Comparison of ENCODE assay signal across 29 mouse cellular contexts in genomic region chr1:187981028-187981427, GRCm38 (mm10).
DNase-seq lines count a peak whose midpoint lies in the region; ATAC-seq and TF ChIP-seq lines count a peak whose summit lies in the region.
"Had no signal": no experiment of that assay in that cellular context is flagged by ENCODE, and none has a peak within 500 bp of the region (broad histone marks: within the 10 kb centered on the region; RNA-seq: fewer than 3 reads in every experiment).

No protein-coding gene starts in this region.

- no peak overlapping the region for H3K4me2 ChIP-seq in intestine, embryonic 14.5 days (ENCODE audit: low read length)
- H3K4me2 ChIP-seq in intestine, embryonic 15.5 days (replicated peaks): no peak overlapping the region
- H3K4me2 ChIP-seq in lung, embryonic 14.5 days: no peak overlapping the region
- H3K4me2 ChIP-seq: forebrain, embryonic 15.5 days; heart, embryonic 11.5 days; hindbrain, embryonic 14.5 days; midbrain, embryonic 13.5 days; neural tube, embryonic 12.5 days had no signal

- TF ChIP-seq POLR2A in brain, embryonic 14.5 days (IDR thresholded peaks at IDR 0.05; ENCODE audit: borderline replicate concordance, extremely low read depth, insufficient read depth, insufficient read length, poor library complexity, severe bottlenecking): no peak

- DNase-seq in intestine, embryonic 14.5 days (ENCODE audit: low spot score): peak; percentile 16
- peak; percentile 75 for DNase-seq in lung, embryonic 14.5 days
- DNase-seq in lung, postnatal 25 days (ENCODE audit: low spot score): no peak
- DNase-seq in NIH3T3 (ENCODE audit: low read depth): peak; percentile 43
- DNase-seq in brain, embryonic 14.5 days (ENCODE audit: low read depth): peak; percentile 61
- DNase-seq in embryo, embryonic 11 days: no peak
- DNase-seq: adrenal gland, postnatal 10 days; cerebellum, adult 11 months; cerebellum, adult 9-10 months; gastrocnemius, postnatal 25 days; heart, postnatal 4 days; kidney, adult 9 months; kidney, postnatal 25 days; layer of hippocampus, postnatal 36 days; liver; lung, adult 2 months; lung, postnatal 4 days; right cerebral cortex, adult 18-20 months; thymus, postnatal 4 days had no signal

- no peak for ATAC-seq in intestine, embryonic 14.5 days (replicated peaks; ENCODE audit: low FRiP score, low TSS enrichment, low read depth)
- no peak for ATAC-seq in intestine, embryonic 15.5 days
- no peak for ATAC-seq in lung, embryonic 14.5 days (ENCODE audit: insufficient read depth)
- ATAC-seq: forebrain, embryonic 15.5 days; inflammation-experienced regulatory T-cells, adult 6 months; midbrain, embryonic 13.5 days had no signal

- no peaks in the 10 kb centered on the region for H3K9me3 ChIP-seq in intestine, embryonic 14.5 days (ENCODE audit: control insufficient read depth, low read length)
- H3K9me3 ChIP-seq in intestine, embryonic 15.5 days: no peaks in the 10 kb centered on the region
- H3K9me3 ChIP-seq in lung, embryonic 14.5 days (ENCODE audit: low read depth, low read length): no peaks in the 10 kb centered on the region
- H3K9me3 ChIP-seq: forebrain, embryonic 15.5 days; midbrain, embryonic 13.5 days; neural tube, embryonic 12.5 days had no signal

- no peaks in the 10 kb centered on the region for H3K27me3 ChIP-seq in intestine, embryonic 14.5 days (replicated peaks; ENCODE audit: control insufficient read depth, insufficient read depth, low read length)
- H3K27me3 ChIP-seq in intestine, embryonic 15.5 days (replicated peaks): no peaks in the 10 kb centered on the region
- no peaks in the 10 kb centered on the region for H3K27me3 ChIP-seq in lung, embryonic 14.5 days (ENCODE audit: insufficient read depth, low read length)
- H3K27me3 ChIP-seq: CH12.LX; megakaryocyte, embryonic 14.5 days; midbrain, embryonic 13.5 days; neural tube, embryonic 12.5 days had no signal

- H3K9ac ChIP-seq in intestine, embryonic 14.5 days (ENCODE audit: low read length): no peak overlapping the region
- no peak overlapping the region for H3K9ac ChIP-seq in intestine, embryonic 15.5 days
- no peak overlapping the region for H3K9ac ChIP-seq in lung, embryonic 14.5 days
- H3K9ac ChIP-seq: forebrain, embryonic 15.5 days; hindbrain, embryonic 14.5 days; liver, embryonic 14.5 days; midbrain, embryonic 13.5 days; neural tube, embryonic 12.5 days had no signal

- H3K4me3 ChIP-seq in intestine, embryonic 14.5 days (ENCODE audit: low read depth, low read length): no peak overlapping the region
- no peak overlapping the region for H3K4me3 ChIP-seq in intestine, embryonic 15.5 days (replicated peaks)
- no peak overlapping the region for H3K4me3 ChIP-seq in lung, embryonic 14.5 days (ENCODE audit: low read depth, low read length)
- H3K4me3 ChIP-seq: forebrain, embryonic 15.5 days; megakaryocyte, embryonic 14.5 days; midbrain, embryonic 13.5 days; neural tube, embryonic 12.5 days had no signal

- WGBS in intestine, embryonic 14.5 days: 81% methylated on average over 2 of the region's 2 CpGs
- 62% methylated on average over 2 of the region's 2 CpGs for WGBS in intestine, embryonic 15.5 days
- WGBS in lung, embryonic 14.5 days: 70% methylated on average over 2 of the region's 2 CpGs

- H3K27ac ChIP-seq in intestine, embryonic 14.5 days (ENCODE audit: low read depth): no peak overlapping the region
- no peak overlapping the region for H3K27ac ChIP-seq in intestine, embryonic 15.5 days
- H3K27ac ChIP-seq in lung, embryonic 14.5 days (ENCODE audit: low read depth): no peak overlapping the region
- H3K27ac ChIP-seq: forebrain, embryonic 15.5 days; hindbrain, embryonic 14.5 days; liver, embryonic 14.5 days; midbrain, embryonic 13.5 days; neural tube, embryonic 12.5 days had no signal

- TF ChIP-seq CTCF in lung, embryonic 14.5 days (IDR thresholded peaks at IDR 0.05; ENCODE audit: low read depth): peak; percentile 28; the same call in 1 of the 2 replicates
- TF ChIP-seq CTCF in brain, embryonic 14.5 days (IDR thresholded peaks at IDR 0.05; ENCODE audit: borderline replicate concordance, extremely low read depth, insufficient read depth, insufficient read length): no peak

- H3K4me1 ChIP-seq in intestine, embryonic 14.5 days (replicated peaks; ENCODE audit: control insufficient read depth, insufficient read depth, low read length): no peaks in the 10 kb centered on the region
- no peaks in the 10 kb centered on the region for H3K4me1 ChIP-seq in intestine, embryonic 15.5 days (replicated peaks)
- no peaks in the 10 kb centered on the region for H3K4me1 ChIP-seq in lung, embryonic 14.5 days (ENCODE audit: insufficient read depth)

- no peaks in the 10 kb centered on the region for H3K36me3 ChIP-seq in intestine, embryonic 14.5 days (ENCODE audit: control insufficient read depth, insufficient read depth, low read length)
- no peaks in the 10 kb centered on the region for H3K36me3 ChIP-seq in intestine, embryonic 15.5 days
- H3K36me3 ChIP-seq in lung, embryonic 14.5 days (ENCODE audit: insufficient read depth): no peaks in the 10 kb centered on the region
- H3K36me3 ChIP-seq: forebrain, embryonic 15.5 days; midbrain, embryonic 13.5 days; neural tube, embryonic 12.5 days had no signal

Comparison
In these comparisons a context has a peak if more than half of its experiments do, and no peak if none do; other contexts are left out.
1. DNase-seq: peak in intestine, embryonic 14.5 days (single experiment), lung, embryonic 14.5 days (single experiment), NIH3T3 (single experiment) and brain, embryonic 14.5 days (single experiment); none in lung, postnatal 25 days (single experiment) and embryo, embryonic 11 days (single experiment).